Mouse (Mus musculus) frontal cortex, adult (tissue): ENCODE measurements around the gene Dpagt1.
"Not testable (repeated sequence)": the region's sequence is repeated elsewhere in the genome, so short reads cannot be mapped to it uniquely, and the experiment has no call there.

Experiments
- ATAC-seq: cut with Nextera tagmentation; 2 replicates; pipeline ENCODE4 v1.9.2; 2017; ENCODE audit warnings: mild to moderate bottlenecking, moderate library complexity, mixed read lengths; ENCODE audit not compliant: low TSS enrichment

The Dpagt1 gene

DNA sequence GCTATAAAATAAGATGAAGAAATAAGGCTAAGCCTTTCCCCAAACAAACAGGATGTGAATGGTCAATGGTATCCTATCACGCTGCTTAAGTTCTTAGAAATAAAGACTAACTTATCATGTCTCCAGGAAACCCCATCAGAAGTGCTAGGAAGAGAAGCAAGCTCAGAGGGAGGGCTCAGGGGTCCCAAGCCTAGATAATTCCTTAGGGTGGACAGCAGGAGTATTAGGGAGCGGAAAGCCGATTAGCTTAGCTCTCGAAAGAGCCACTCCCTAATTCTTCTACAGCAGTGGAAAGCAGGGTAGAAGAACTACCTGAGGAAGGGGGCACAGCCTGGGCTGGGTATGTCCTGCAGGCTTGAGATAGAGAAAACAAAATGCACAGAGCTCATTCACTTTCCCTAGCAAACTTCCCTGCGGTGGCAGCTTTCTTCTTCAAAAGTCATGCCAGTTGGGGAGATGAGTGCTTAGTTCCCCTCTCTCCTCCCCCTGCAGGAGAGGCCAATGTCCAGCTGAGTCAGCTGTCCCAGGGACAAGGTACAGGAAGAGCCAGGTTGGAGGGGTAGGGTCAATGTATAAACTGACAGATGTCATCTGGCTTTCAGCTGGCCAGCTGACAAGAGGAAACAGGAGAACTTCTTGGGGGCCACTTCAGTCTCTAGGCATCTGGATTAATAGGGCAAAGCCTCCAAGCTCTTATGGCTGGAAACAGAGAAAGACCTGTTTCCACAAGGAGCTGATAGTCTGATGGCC, 7.6 kb upstream of the Dpagt1 start:
- ATAC-seq: no peak

- no peak for ATAC-seq
These were observed 7.1 kb upstream of the Dpagt1 start for GRCm38 (mm10) chr9:44318826-44319095.

DNA sequence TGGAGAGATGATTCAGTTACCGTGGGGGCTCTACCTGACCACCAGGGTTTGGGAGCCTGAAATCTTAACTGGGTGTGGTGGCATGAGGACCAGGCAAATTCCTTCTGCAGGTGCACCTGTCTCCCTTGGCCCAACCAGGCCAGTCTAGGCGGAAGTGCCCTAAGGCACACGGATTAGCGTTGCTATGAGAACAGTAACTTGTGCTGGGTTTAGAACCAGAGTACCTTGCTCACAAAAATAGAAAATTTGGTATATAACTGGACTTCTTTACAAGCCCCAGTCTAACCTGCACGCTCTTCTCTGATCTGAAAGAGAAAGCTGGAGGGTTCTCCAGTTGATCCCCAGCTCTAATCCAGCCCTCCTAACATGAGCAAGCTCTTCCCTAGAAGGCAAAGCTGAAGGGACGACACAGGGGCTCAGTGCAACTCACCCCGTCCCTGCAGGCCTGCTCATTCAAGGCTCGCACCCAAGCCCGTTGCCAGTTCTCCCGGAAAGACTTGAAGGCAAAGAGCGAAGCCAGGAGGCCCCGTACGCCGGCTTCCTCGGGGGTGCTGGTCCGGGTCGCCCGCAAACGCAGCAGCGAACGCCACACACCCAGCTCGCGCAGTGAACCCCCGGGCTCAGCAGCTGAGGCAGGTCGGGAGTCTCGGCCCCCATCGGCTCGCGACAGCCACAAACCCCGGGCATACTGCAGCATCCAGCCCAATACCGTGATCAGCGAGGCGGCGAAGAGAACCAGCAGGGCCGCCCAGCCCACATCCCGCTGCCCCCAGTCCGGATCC, 6.5 kb upstream of the Dpagt1 start:
- 0 out of 2 replicates have a peak, but pooled peaks have one; percentile 8 for ATAC-seq

GRCm38 (mm10) chr9:44319887-44320798, 5.7 kb upstream of the Dpagt1 start, which contains the start of gene C2cd2l:
Gene C2cd2l (minus strand): TSS chr9:44320285.
- peak; percentile 90 for ATAC-seq

- peak; percentile 21 for ATAC-seq
These were observed 5.1 kb upstream of the Dpagt1 start for GRCm38 (mm10) chr9:44320799-44321133.

DNA sequence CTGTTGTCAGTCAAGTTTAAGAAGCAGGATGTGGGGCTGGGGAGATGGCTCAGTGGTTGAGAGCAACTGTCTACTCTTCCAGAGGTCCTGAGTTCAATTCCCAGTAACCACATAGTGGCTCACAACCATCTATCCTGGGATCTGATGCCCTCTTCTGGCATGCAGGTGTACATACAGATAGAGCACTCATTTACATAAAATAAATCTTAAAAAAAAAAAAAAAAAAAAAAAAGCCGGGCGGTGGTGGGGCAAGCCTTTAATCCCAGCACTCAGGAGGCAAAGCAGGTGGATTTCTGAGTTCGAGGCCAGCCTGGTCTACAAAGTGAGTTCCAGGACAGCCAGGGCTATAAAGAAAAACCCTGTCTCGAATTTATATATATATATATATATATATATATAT, 2.2 kb upstream of the Dpagt1 start:
- ATAC-seq: not testable (repeated sequence)

DNA sequence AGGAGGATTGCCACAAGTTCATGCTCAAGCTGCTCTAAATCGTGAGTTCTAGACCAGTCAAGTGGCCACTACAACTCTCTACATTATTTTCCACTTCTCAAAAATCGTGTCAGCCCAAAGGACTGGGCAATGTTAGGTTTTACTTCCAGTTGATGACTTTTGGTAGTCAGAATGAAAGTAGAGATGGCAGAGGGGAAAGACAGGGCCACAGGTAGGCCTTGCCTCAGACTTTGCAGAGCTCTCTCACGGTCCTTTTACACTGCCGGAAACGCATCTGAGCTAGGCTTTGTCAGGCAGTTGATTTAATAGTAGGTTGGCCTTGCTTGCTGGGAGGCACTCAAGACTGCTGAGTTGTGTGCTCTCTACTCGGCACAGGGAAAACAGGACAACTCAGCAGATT, 1.7 kb upstream of the Dpagt1 start:
- no peak for ATAC-seq

- not testable (repeated sequence) for ATAC-seq
These were observed 619 bp upstream of the Dpagt1 start for GRCm38 (mm10) chr9:44325032-44325767.

DNA sequence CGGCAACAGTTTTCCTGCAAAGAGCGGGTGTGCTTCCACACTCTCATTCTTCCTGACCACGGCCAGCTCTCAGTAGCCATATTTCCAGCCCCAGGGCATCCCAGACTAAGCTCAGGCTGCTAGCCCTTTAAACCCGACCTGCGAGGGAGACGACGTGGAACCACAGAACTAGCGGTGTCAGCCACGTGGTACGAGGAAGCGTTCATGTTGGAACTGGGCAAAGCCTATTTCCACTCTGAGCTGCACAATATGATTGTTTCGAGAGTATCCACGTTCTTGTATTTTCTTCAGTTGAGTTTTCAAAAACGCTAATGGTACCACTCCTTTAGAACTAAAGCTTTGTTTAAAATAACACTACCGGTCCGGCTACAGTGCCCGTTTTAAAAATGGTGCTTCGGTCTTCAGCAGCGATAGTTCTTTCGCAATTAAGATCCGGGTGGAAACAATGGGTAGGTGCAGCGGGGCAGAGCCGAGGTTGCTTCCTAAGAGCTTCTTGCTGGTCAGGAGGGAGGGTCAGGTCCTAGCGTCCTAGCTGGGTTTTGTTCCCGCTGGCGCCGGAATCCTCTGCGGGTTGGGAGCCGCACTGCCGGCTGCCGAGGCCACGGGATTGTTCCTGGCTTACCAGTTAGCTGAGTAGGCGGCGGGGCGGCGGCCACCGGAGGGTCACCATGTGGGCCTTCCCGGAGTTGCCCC, 698 bp downstream of the Dpagt1 start:
- peak; percentile 91 for ATAC-seq

- ATAC-seq: 0 out of 2 replicates have a peak, but pooled peaks have one; percentile 11
These were observed 1.4 kb downstream of the Dpagt1 start for GRCm38 (mm10) chr9:44327064-44327711.

DNA sequence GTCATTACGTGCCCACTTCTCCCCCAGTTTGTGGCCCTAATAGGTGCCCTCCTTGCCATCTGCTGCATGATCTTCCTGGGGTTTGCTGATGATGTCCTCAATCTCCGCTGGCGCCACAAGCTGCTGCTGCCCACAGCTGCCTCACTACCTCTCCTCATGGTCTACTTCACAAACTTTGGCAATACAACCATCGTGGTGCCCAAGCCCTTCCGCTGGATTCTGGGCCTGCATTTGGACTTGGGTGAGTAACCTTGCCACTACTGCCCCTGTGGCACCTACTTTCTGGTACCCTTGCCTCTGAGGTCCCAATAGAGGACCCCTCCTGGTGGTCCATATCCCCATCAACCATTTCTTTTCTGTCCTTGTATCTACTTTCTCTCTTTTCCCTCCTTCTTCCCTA, 2.1 kb downstream of the Dpagt1 start:
- ATAC-seq: no peak

- ATAC-seq: no peak
These were observed 4.9 kb downstream of the Dpagt1 start for GRCm38 (mm10) chr9:44330736-44331135.

DNA sequence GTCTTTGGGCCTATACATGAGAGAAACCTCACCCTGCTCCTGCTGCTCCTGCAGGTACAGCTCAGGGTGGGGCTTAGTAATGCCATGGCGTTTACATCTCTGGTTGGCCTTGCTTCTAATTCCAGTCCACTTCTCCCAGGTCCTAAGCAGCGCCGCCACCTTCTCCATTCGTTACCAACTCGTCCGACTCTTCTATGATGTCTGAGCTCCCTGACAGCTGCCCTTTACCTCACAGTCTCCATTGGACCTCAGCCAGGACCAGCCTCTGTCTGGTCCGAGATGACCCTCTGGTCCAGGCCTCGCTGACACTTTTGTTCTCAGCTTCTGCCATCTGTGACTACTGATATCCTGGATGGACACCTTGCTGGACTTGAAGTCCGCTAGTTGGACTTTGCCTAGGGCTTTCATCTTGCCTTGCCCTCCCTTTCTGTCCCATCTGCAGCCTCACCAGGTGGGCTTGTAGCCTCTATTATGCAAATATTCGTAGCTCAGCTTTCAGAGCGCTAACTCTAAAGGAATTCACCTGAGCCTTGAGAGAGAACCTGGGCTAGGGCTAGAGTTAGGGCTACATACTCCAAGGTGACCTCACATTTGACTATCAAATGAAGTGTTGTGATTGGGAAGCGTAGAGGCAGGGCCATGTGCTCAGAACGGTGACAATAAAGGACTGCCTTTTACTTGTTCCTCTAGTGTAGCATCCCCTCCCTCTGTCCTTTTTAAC, 7.3 kb downstream of the Dpagt1 start:
- ATAC-seq: no peak

- ATAC-seq: peak; percentile 97
These were observed 8.8 kb downstream of the Dpagt1 start, which contains the start of gene H2afx for GRCm38 (mm10) chr9:44334396-44335330. Gene H2afx (plus strand): TSS chr9:44334694.

DNA sequence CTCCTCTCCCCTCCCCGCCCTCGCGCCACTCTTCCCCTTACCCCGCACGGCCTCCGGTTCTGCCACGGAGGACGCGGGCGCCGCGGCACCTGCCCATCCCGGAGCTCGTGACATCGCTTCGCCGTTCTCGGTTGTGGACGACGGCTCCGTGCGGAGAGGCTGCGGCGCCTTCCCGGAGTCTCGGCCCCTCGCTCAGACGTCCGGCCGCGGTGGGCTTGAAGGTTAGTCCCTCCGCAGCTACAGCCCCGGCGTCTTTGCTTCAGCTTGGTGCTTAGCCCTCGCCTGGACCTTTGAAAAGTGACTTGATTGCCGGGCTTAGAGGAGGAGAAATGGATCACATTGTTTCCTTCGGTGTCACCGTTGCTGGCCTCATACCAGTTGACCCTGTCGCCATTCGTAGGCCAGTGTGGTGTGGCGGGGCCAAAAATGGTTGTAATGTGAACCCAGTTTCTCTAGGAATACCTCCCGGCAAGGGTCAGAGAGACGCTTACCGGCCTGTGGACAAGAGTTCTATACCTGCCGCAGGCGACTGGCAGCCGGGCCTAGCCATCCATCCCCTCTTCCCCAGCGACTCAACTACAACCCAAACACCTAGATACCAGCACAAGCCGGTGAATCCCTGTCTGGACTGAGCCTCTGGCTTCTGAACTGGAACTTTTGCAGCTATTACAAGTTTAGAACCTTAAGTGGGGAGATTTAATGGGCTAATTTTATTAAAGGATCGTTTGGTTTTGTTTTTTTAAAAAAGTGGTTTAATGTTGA, 9.7 kb downstream of the Dpagt1 start:
- peak; percentile 32; the same call in 1 of the 2 replicates for ATAC-seq

GRCm38 (mm10) chr9:44336093-44336406, 10.2 kb downstream of the Dpagt1 start:
- no peak for ATAC-seq

DNA sequence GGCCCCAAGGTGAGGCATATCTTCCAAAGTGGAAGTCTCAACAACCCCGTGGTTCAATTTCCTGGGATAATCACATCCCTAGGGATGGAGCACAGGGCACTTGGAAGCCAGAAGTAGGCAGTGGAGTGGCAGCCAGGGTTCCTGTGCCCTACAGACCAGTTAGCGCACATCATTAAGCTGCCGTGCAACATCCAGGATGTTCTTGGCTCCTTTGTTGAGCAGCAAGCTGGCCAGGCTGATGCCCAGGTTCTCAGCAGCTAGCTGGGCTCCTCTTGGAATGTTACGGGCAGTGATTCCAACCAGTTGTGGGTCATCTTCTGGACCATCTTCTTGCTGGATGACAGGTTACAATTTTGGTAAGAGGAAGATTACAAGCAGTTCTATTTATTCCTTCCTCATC, 10.7 kb downstream of the Dpagt1 start:
- ATAC-seq: not testable (repeated sequence)

GRCm38 (mm10) chr9:44336964-44337363, 11.1 kb downstream of the Dpagt1 start:
- no peak for ATAC-seq
